Mouse (Mus musculus) MEL (cell line): ENCODE data around the gene Cdh4. TPM values are rescaled to one million over a fixed set of nuclear protein-coding genes. Genes with fewer than 3 reads are reported as not detected.
A peak's percentile ranks its signal among the peaks of the same experiment; 100 is the strongest.

Source experiments
- DNase-seq: peaks from one replicate; pipeline ENCODE4 v3.0.0; 2011; ENCODE audit warnings: low read depth, low spot score
- H3K27ac ChIP-seq: 2 replicates; pipeline ENCODE4 v1.5.1; 2012; ENCODE audit warnings: low read depth, mild to moderate bottlenecking, control low read depth, low read length, moderate library complexity; ENCODE audit not compliant: control insufficient read depth
- H3K27me3 ChIP-seq, 2 experiments: fragments of 150-350 bp in 1 of 2; sonication (generic) in 1 of 2; 2 replicates each; pipeline ENCODE4 v1.6.1; 2012; ENCODE audit warnings: low read length in 2 of 2, mild to moderate bottlenecking in 2 of 2, improper control_type of control experiment in 1 of 2, moderate library complexity in 1 of 2; ENCODE audit not compliant: insufficient read depth in 2 of 2, control insufficient read depth in 1 of 2
- H3K36me3 ChIP-seq, 2 experiments: 2 replicates each; pipeline ENCODE4 v1.6.1; 2012 to 2014; ENCODE audit warnings: low read length in 2 of 2, improper control_type of control experiment in 1 of 2, inconsistent platforms in 1 of 2, mild to moderate bottlenecking in 1 of 2; ENCODE audit not compliant: insufficient read depth in 2 of 2, control insufficient read depth in 1 of 2
- H3K4me1 ChIP-seq, 2 experiments: fragments of 150-350 bp in 1 of 2; sonication (generic) in 1 of 2; 2 replicates each; pipeline ENCODE4 v1.6.1; 2012; ENCODE audit warnings: low read length in 2 of 2, improper control_type of control experiment in 1 of 2, mild to moderate bottlenecking in 1 of 2; ENCODE audit not compliant: insufficient read depth in 2 of 2, control insufficient read depth in 1 of 2
- H3K4me3 ChIP-seq, 2 experiments: fragments of 150-350 bp in 1 of 2; sonication (generic) in 1 of 2; 2 replicates each; pipeline ENCODE4 v1.5.1; 2012; ENCODE audit warnings: low read depth in 2 of 2, low read length in 2 of 2, mild to moderate bottlenecking in 2 of 2, moderate library complexity in 2 of 2, control low read depth in 1 of 2, improper control_type of control experiment in 1 of 2; ENCODE audit not compliant: control insufficient read depth in 1 of 2, insufficient read depth in 1 of 2
- H3K79me2 ChIP-seq: 2 replicates; pipeline ENCODE4 v1.6.1; 2012; ENCODE audit warnings: mild to moderate bottlenecking, low read length, moderate library complexity; ENCODE audit not compliant: control insufficient read depth, poor library complexity, insufficient read depth
- H3K9ac ChIP-seq: 2 replicates; pipeline ENCODE4 v1.6.1; 2012; ENCODE audit warnings: low read depth, mild to moderate bottlenecking, control low read depth, low read length, moderate library complexity; ENCODE audit not compliant: control insufficient read depth, poor library complexity, severe bottlenecking
- H3K9me3 ChIP-seq: fragments of 150-350 bp; sonication (generic); replicated peaks from 2 replicates; pipeline ENCODE4 v1.6.1; 2012; ENCODE audit warnings: mild to moderate bottlenecking, low read length, improper control_type of control experiment, moderate library complexity; ENCODE audit not compliant: insufficient read depth
- CHD1 ChIP-seq: IDR thresholded peaks from 2 replicates; pipeline ENCODE4 v1.6.1; 2012; ENCODE audit warnings: low read depth, mild to moderate bottlenecking, inconsistent platforms, low read length, improper control_type of control experiment
- CTCF ChIP-seq, 3 experiments: IDR thresholded peaks in 2 of 3; conservative IDR thresholded peaks in 1 of 3; 2 replicates each; pipeline ENCODE4 v1.5.1; 2011 to 2012; ENCODE audit warnings: low read length in 3 of 3, low read depth in 2 of 3, mild to moderate bottlenecking in 2 of 3, improper control_type of control experiment in 1 of 3, inconsistent platforms in 1 of 3, mixed read lengths in 1 of 3, moderate library complexity in 1 of 3; ENCODE audit not compliant: control insufficient read depth in 1 of 3, insufficient read depth in 1 of 3, poor library complexity in 1 of 3, severe bottlenecking in 1 of 3
- E2F4 ChIP-seq: IDR thresholded peaks from 2 replicates; pipeline ENCODE4 v1.6.1; 2011; ENCODE audit warnings: low read depth, low read length, improper control_type of control experiment, borderline replicate concordance
- ELF1 ChIP-seq: IDR thresholded peaks from 2 replicates; pipeline ENCODE4 v1.6.1; 2014; ENCODE audit warnings: low read depth, mild to moderate bottlenecking, inconsistent platforms, low read length, improper control_type of control experiment, moderate library complexity
- EP300 ChIP-seq, 2 experiments: IDR thresholded peaks; 2 replicates each; pipeline ENCODE4 v1.6.1; 2011; ENCODE audit warnings: improper control_type of control experiment in 2 of 2, low read length in 2 of 2, low read depth in 1 of 2, mild to moderate bottlenecking in 1 of 2
- ETS1 ChIP-seq: IDR thresholded peaks from 2 replicates; pipeline ENCODE4 v1.6.1; 2012; ENCODE audit warnings: low read depth, mild to moderate bottlenecking, inconsistent platforms, low read length, improper control_type of control experiment, moderate library complexity
- GABPA ChIP-seq: IDR thresholded peaks from 2 replicates; pipeline ENCODE4 v1.6.1; 2012; ENCODE audit warnings: low read depth, mild to moderate bottlenecking, inconsistent platforms, low read length, improper control_type of control experiment, moderate library complexity
- GATA1 ChIP-seq: IDR thresholded peaks from 2 replicates; pipeline ENCODE4 v1.6.1; 2011; ENCODE audit warnings: low read depth, low read length, improper control_type of control experiment
- HCFC1 ChIP-seq: IDR thresholded peaks from 2 replicates; pipeline ENCODE4 v1.6.1; 2012; ENCODE audit warnings: low read depth, mild to moderate bottlenecking, inconsistent platforms, low read length, improper control_type of control experiment, moderate library complexity
- JUND ChIP-seq: IDR thresholded peaks from 2 replicates; pipeline ENCODE4 v1.6.1; 2011; ENCODE audit warnings: low read depth, mild to moderate bottlenecking, improper control_type of control experiment, low read length
- KAT2A ChIP-seq: conservative IDR thresholded peaks from 2 replicates; pipeline ENCODE4 v1.6.1; 2012; ENCODE audit warnings: low read depth, low read length, improper control_type of control experiment, inconsistent platforms
- MAX ChIP-seq: IDR thresholded peaks from 2 replicates; pipeline ENCODE4 v1.6.1; 2011; ENCODE audit warnings: low read length, improper control_type of control experiment
- MXI1 ChIP-seq: IDR thresholded peaks from 2 replicates; pipeline ENCODE4 v1.6.1; 2011; ENCODE audit warnings: mild to moderate bottlenecking, low read depth, low read length, improper control_type of control experiment
- MYB ChIP-seq: IDR thresholded peaks from 2 replicates; pipeline ENCODE4 v1.6.1; 2011; ENCODE audit warnings: mild to moderate bottlenecking, low read depth, low read length, improper control_type of control experiment
- MYC ChIP-seq: IDR thresholded peaks from 2 replicates; pipeline ENCODE4 v1.6.1; 2011; ENCODE audit warnings: low read depth, mild to moderate bottlenecking, low read length, improper control_type of control experiment, moderate library complexity
- NELFE ChIP-seq: IDR thresholded peaks from 2 replicates; pipeline ENCODE4 v1.6.1; 2011; ENCODE audit warnings: low read depth, low read length, improper control_type of control experiment
- NRF1 ChIP-seq: IDR thresholded peaks from 2 replicates; pipeline ENCODE4 v1.6.1; 2014; ENCODE audit warnings: low read depth, mild to moderate bottlenecking, inconsistent platforms, low read length, improper control_type of control experiment, moderate library complexity; ENCODE audit not compliant: poor library complexity, insufficient read depth, severe bottlenecking
- POLR2AphosphoS2 ChIP-seq: IDR thresholded peaks from 2 replicates; pipeline ENCODE4 v1.6.1; 2011; ENCODE audit warnings: low read length, improper control_type of control experiment
- POLR2AphosphoS5 ChIP-seq: IDR thresholded peaks from 2 replicates; pipeline ENCODE4 v1.6.1; 2012; ENCODE audit warnings: low read depth, borderline replicate concordance, mild to moderate bottlenecking, inconsistent platforms, low read length, moderate library complexity, mixed read lengths
- SIN3A ChIP-seq: IDR thresholded peaks from 2 replicates; pipeline ENCODE4 v1.6.1; 2012; ENCODE audit warnings: low read length, improper control_type of control experiment, inconsistent platforms
- SMC3 ChIP-seq: IDR thresholded peaks from 2 replicates; pipeline ENCODE4 v1.6.1; 2011; ENCODE audit warnings: low read depth, low read length, improper control_type of control experiment
- TAL1 ChIP-seq: IDR thresholded peaks from 2 replicates; pipeline ENCODE4 v1.6.1; 2012; ENCODE audit warnings: mild to moderate bottlenecking, inconsistent platforms, low read length, moderate library complexity, mixed read lengths
- TBP ChIP-seq: IDR thresholded peaks from 2 replicates; pipeline ENCODE4 v1.8.0; 2011; ENCODE audit warnings: low read depth, low read length, improper control_type of control experiment
- USF1 ChIP-seq: IDR thresholded peaks from 2 replicates; pipeline ENCODE4 v1.6.1; 2014; ENCODE audit warnings: low read depth, mild to moderate bottlenecking, inconsistent platforms, low read length, improper control_type of control experiment, moderate library complexity
- USF2 ChIP-seq, 2 experiments: IDR thresholded peaks; 2 replicates each; pipeline ENCODE4 v1.6.1; 2011 to 2012; ENCODE audit warnings: improper control_type of control experiment in 2 of 2, low read length in 2 of 2, borderline replicate concordance in 1 of 2, inconsistent platforms in 1 of 2, low read depth in 1 of 2, mild to moderate bottlenecking in 1 of 2; ENCODE audit not compliant: insufficient read depth in 1 of 2
- ZKSCAN1 ChIP-seq: IDR thresholded peaks from 2 replicates; pipeline ENCODE4 v1.6.1; 2012; ENCODE audit warnings: low read depth, mild to moderate bottlenecking, inconsistent platforms, low read length, improper control_type of control experiment, moderate library complexity
- ZNF384 ChIP-seq: IDR thresholded peaks from 2 replicates; pipeline ENCODE4 v1.6.1; 2012; ENCODE audit warnings: low read depth, mild to moderate bottlenecking, inconsistent platforms, low read length, improper control_type of control experiment
- polyA plus RNA-seq, 2 experiments: library from polyadenylated mRNA; stranded (reverse) in 1 of 2; unstranded in 1 of 2; fragments of >175 nt in 1 of 2; fragments of >200 nt in 1 of 2; gene quantifications; 2 replicates each; pipeline versions ENCODE4 v1.2.1 to v1.2.4; 2012; ENCODE audit warnings: low replicate concordance in 2 of 2, low read depth in 1 of 2; ENCODE audit not compliant: insufficient read length in 2 of 2, insufficient read depth in 1 of 2, missing spikeins in 1 of 2
- total RNA-seq: library from RNA; depleted of rRNA; stranded (reverse); fragments of 300-350 nt; gene quantifications from 2 replicates; pipeline ENCODE4 v1.2.3, GENCODE M21; 2012

Gene Cdh4
- total and polyA plus RNA-seq, 3 experiments: not detected

DNA sequence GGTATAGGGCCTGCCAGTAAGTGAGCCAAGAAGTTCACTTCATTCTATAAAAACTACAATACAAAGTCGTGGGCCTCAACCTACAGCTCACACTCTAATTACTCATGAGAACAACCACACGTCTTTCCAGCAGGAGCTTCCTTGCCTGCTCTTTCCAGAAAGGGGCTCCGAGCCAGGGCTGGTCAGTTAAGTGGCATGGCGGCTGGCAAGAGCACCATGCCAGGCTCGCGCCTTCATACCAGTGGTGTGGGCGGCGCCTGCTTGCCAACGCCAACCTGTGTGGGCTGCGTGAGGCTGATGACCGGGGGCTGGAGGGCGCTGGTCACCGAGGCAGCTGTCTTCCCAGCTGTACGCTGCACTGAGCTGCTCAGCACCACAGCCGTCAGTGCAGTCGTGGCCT, 489.5 kb downstream of the Cdh4 start:
- no peaks in the 10 kb centered on the region for H3K27me3 ChIP-seq
- H3K36me3 ChIP-seq: peaks cover 0 to 7% of the 10 kb centered on the region in 2 experiments; a peak in 2 of 4 replicates
- no peaks in the 10 kb centered on the region for H3K79me2 ChIP-seq
- DNase-seq: no peak
- H3K9me3 ChIP-seq: no peaks in the 10 kb centered on the region
- H3K27ac ChIP-seq: no peak overlapping the region
- H3K4me1 ChIP-seq: peaks cover 0 to 3% of the 10 kb centered on the region in 2 experiments; a peak in 2 of 4 replicates
- TF ChIP-seq POLR2AphosphoS5 (no peak), ZNF384 (no peak), ELF1 (no peak), ZKSCAN1 (no peak), E2F4 (no peak), HCFC1 (no peak), KAT2A (no peak), TAL1 (no peak), JUND (no peak), GATA1 (no peak), GABPA (no peak), USF1 (no peak), TBP (no peak), NELFE (no peak), EP300 (IDR thresholded peaks at IDR 0.05; ENCODE audit: low read depth in 1 of 2, low read length in 2 of 2) (no peak), POLR2AphosphoS2 (no peak), CHD1 (no peak), USF2 (IDR thresholded peaks at IDR 0.05; ENCODE audit: borderline replicate concordance in 1 of 2, insufficient read depth in 1 of 2, low read depth in 1 of 2, low read length in 2 of 2) (no peak)
- TF ChIP-seq, all 39 proteins: peak for 0
- H3K4me3 ChIP-seq: no peak overlapping the region
- H3K9ac ChIP-seq: no peak overlapping the region

DNA sequence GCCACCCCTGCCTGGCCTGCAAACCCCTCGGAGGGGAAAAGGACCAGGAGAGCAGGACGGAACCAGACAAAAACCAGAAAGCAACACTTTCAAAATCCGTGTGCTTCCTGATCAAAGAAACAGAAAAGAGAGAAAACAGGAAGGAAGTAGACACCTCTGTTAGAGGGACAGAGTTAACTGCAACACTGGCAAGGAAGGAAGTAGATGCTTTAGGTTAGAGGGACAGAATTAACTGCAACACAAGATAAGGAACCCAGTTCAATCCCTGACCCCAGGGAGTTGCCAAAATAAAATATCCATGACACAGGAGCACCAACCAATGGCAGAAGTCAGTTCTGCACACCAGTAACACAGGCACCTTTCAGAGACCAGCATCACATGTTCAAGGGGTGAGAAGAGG, 491.9 kb downstream of the Cdh4 start:
- Histone ChIP-seq H3K4me3 (no peak overlapping the region), H3K9ac (no peak overlapping the region), H3K4me1 (peaks cover 0 to 3% of the 10 kb centered on the region in 2 experiments; a peak in 2 of 4 replicates), H3K36me3 (peaks cover 0 to 7% of the 10 kb centered on the region in 2 experiments; a peak in 2 of 4 replicates), H3K27me3 (no peaks in the 10 kb centered on the region), H3K9me3 (no peaks in the 10 kb centered on the region), H3K27ac (no peak overlapping the region), H3K79me2 (peaks cover 2% of the 10 kb centered on the region; the same call in 1 of the 2 replicates)
- TF ChIP-seq HCFC1 (peak; percentile 78), SIN3A (peak; percentile 49; the same call in 1 of the 2 replicates), ELF1 (0 out of 2 replicates have a peak, but pooled peaks have one; percentile 17), TBP (no peak), MYB (0 out of 2 replicates have a peak, but pooled peaks have one; percentile 32), CTCF (IDR thresholded peaks at IDR 0.05 in 2 of 3, conservative IDR thresholded peaks at IDR 0.05 in 1 of 3; ENCODE audit: control insufficient read depth in 1 of 3, insufficient read depth in 1 of 3, low read depth in 2 of 3, low read length in 3 of 3, poor library complexity in 1 of 3, severe bottlenecking in 1 of 3) (no peak), NRF1 (no peak), SMC3 (no peak), E2F4 (0 out of 2 replicates have a peak, but pooled peaks have one; percentile 47), GABPA (no peak), MAX (peak; percentile 17; the same call in 1 of the 2 replicates), USF2 (IDR thresholded peaks at IDR 0.05; ENCODE audit: borderline replicate concordance in 1 of 2, insufficient read depth in 1 of 2, low read depth in 1 of 2, low read length in 2 of 2) (no peak), MYC (0 out of 2 replicates have a peak, but pooled peaks have one; percentile 52), ETS1 (no peak), MXI1 (no peak), GATA1 (peak; percentile 80)
- peak; percentile 73 for DNase-seq
